Mouse (Mus musculus): ENCODE results near the gene Sertad1. TPM values are rescaled to one million over a fixed set of nuclear protein-coding genes. Genes with fewer than 3 reads are reported as not detected.

Gene Sertad1
- polyA plus RNA-seq, 1 experiment: 19.3 TPM

- H3K4me1 ChIP-seq (ENCODE audit: control insufficient read depth, insufficient read depth, low read length): no peaks in the 10 kb centered on the region
- TF ChIP-seq POLR2A (IDR thresholded peaks at IDR 0.05; ENCODE audit: extremely low read depth, insufficient read depth, low read length) (no peak), CTCF (IDR thresholded peaks at IDR 0.05; ENCODE audit: extremely low read depth, insufficient read depth, low read length) (no peak)
- no peak overlapping the region for H3K27ac ChIP-seq (ENCODE audit: insufficient read depth, low read length)
- H3K4me3 ChIP-seq (ENCODE audit: insufficient read depth, low read length): no peak overlapping the region
These were observed 24.1 kb downstream of the Sertad1 start for GRCm38 (mm10) chr7:27510809-27511208.

- Histone ChIP-seq H3K4me3 (ENCODE audit: insufficient read depth, low read length) (no peak overlapping the region), H3K4me1 (ENCODE audit: control insufficient read depth, insufficient read depth, low read length) (no peaks in the 10 kb centered on the region), H3K27ac (ENCODE audit: insufficient read depth, low read length) (no peak overlapping the region)
- TF ChIP-seq POLR2A (IDR thresholded peaks at IDR 0.05; ENCODE audit: extremely low read depth, insufficient read depth, low read length) (no peak), CTCF (IDR thresholded peaks at IDR 0.05; ENCODE audit: extremely low read depth, insufficient read depth, low read length) (no peak)
These were observed 28.3 kb downstream of the Sertad1 start for GRCm38 (mm10) chr7:27514961-27515360.

GRCm38 (mm10) chr7:27518314-27518713, 31.6 kb downstream of the Sertad1 start:
- H3K4me3 ChIP-seq (ENCODE audit: insufficient read depth, low read length): no peak overlapping the region
- H3K27ac ChIP-seq (ENCODE audit: insufficient read depth, low read length): no peak overlapping the region
- TF ChIP-seq POLR2A (IDR thresholded peaks at IDR 0.05; ENCODE audit: extremely low read depth, insufficient read depth, low read length): no peak
- TF ChIP-seq CTCF (IDR thresholded peaks at IDR 0.05; ENCODE audit: extremely low read depth, insufficient read depth, low read length): no peak
- H3K4me1 ChIP-seq (ENCODE audit: control insufficient read depth, insufficient read depth, low read length): 0 out of 2 replicates have a peak, but pooled peaks cover 1% of the 10 kb centered on the region

GRCm38 (mm10) chr7:27520104-27520503, 33.4 kb downstream of the Sertad1 start:
- 0 out of 2 replicates have a peak, but pooled peaks cover 1% of the 10 kb centered on the region for H3K4me1 ChIP-seq (ENCODE audit: control insufficient read depth, insufficient read depth, low read length)
- no peak overlapping the region for H3K4me3 ChIP-seq (ENCODE audit: insufficient read depth, low read length)
- H3K27ac ChIP-seq (ENCODE audit: insufficient read depth, low read length): no peak overlapping the region
- no peak for TF ChIP-seq POLR2A (IDR thresholded peaks at IDR 0.05; ENCODE audit: extremely low read depth, insufficient read depth, low read length)
- TF ChIP-seq CTCF (IDR thresholded peaks at IDR 0.05; ENCODE audit: extremely low read depth, insufficient read depth, low read length): no peak

GRCm38 (mm10) chr7:27520599-27520998, 33.9 kb downstream of the Sertad1 start:
- TF ChIP-seq CTCF (IDR thresholded peaks at IDR 0.05; ENCODE audit: extremely low read depth, insufficient read depth, low read length) (no peak), POLR2A (IDR thresholded peaks at IDR 0.05; ENCODE audit: extremely low read depth, insufficient read depth, low read length) (no peak)
- no peak overlapping the region for H3K27ac ChIP-seq (ENCODE audit: insufficient read depth, low read length)
- H3K4me3 ChIP-seq (ENCODE audit: insufficient read depth, low read length): no peak overlapping the region
- H3K4me1 ChIP-seq (ENCODE audit: control insufficient read depth, insufficient read depth, low read length): 0 out of 2 replicates have a peak, but pooled peaks cover 1% of the 10 kb centered on the region

GRCm38 (mm10) chr7:27522967-27523366, 36.3 kb downstream of the Sertad1 start, which contains the start of gene Hipk4:
TSS of gene Hipk4 (plus strand) at chr7:27523267.
- Histone ChIP-seq H3K27ac (ENCODE audit: insufficient read depth, low read length) (no peak within 1 kb of the TSS), H3K4me1 (ENCODE audit: control insufficient read depth, insufficient read depth, low read length) (0 out of 2 replicates have a peak, but pooled peaks cover 1% of the 10 kb centered on the region), H3K4me3 (ENCODE audit: insufficient read depth, low read length) (no peak within 1 kb of the TSS)
- TF ChIP-seq CTCF (IDR thresholded peaks at IDR 0.05; ENCODE audit: extremely low read depth, insufficient read depth, low read length) (no peak), POLR2A (IDR thresholded peaks at IDR 0.05; ENCODE audit: extremely low read depth, insufficient read depth, low read length) (no peak)

GRCm38 (mm10) chr7:27523805-27524204, 37.1 kb downstream of the Sertad1 start:
- 0 out of 2 replicates have a peak, but pooled peaks cover 1% of the 10 kb centered on the region for H3K4me1 ChIP-seq (ENCODE audit: control insufficient read depth, insufficient read depth, low read length)
- no peak for TF ChIP-seq POLR2A (IDR thresholded peaks at IDR 0.05; ENCODE audit: extremely low read depth, insufficient read depth, low read length)
- TF ChIP-seq CTCF (IDR thresholded peaks at IDR 0.05; ENCODE audit: extremely low read depth, insufficient read depth, low read length): no peak
- no peak overlapping the region for H3K27ac ChIP-seq (ENCODE audit: insufficient read depth, low read length)
- no peak overlapping the region for H3K4me3 ChIP-seq (ENCODE audit: insufficient read depth, low read length)

GRCm38 (mm10) chr7:27526039-27526827, 39.5 kb downstream of the Sertad1 start:
- Histone ChIP-seq H3K27ac (ENCODE audit: insufficient read depth, low read length) (no peak overlapping the region), H3K4me3 (ENCODE audit: insufficient read depth, low read length) (no peak overlapping the region), H3K4me1 (ENCODE audit: control insufficient read depth, insufficient read depth, low read length) (0 out of 2 replicates have a peak, but pooled peaks cover 1% of the 10 kb centered on the region)
- peak; percentile 88 for TF ChIP-seq CTCF (IDR thresholded peaks at IDR 0.05; ENCODE audit: extremely low read depth, insufficient read depth, low read length)
- no peak for TF ChIP-seq POLR2A (IDR thresholded peaks at IDR 0.05; ENCODE audit: extremely low read depth, insufficient read depth, low read length)

- 0 out of 2 replicates have a peak, but pooled peaks cover 2% of the 10 kb centered on the region for H3K4me1 ChIP-seq (ENCODE audit: control insufficient read depth, insufficient read depth, low read length)
- TF ChIP-seq CTCF (IDR thresholded peaks at IDR 0.05; ENCODE audit: extremely low read depth, insufficient read depth, low read length) (no peak), POLR2A (IDR thresholded peaks at IDR 0.05; ENCODE audit: extremely low read depth, insufficient read depth, low read length) (no peak; the same call in 1 of the 2 replicates)
- no peak overlapping the region for H3K27ac ChIP-seq (ENCODE audit: insufficient read depth, low read length)
- H3K4me3 ChIP-seq (ENCODE audit: insufficient read depth, low read length): no peak overlapping the region
These were observed 42.4 kb downstream of the Sertad1 start for GRCm38 (mm10) chr7:27529070-27529469.

- Histone ChIP-seq H3K4me1 (ENCODE audit: control insufficient read depth, insufficient read depth, low read length) (peaks cover 4% of the 10 kb centered on the region; the same call in 1 of the 2 replicates), H3K27ac (ENCODE audit: insufficient read depth, low read length) (no peak overlapping the region), H3K4me3 (ENCODE audit: insufficient read depth, low read length) (no peak overlapping the region)
- TF ChIP-seq CTCF (IDR thresholded peaks at IDR 0.05; ENCODE audit: extremely low read depth, insufficient read depth, low read length) (no peak), POLR2A (IDR thresholded peaks at IDR 0.05; ENCODE audit: extremely low read depth, insufficient read depth, low read length) (no peak)
These were observed 44.2 kb downstream of the Sertad1 start for GRCm38 (mm10) chr7:27530937-27531336.

Data from cortical plate, adult 2 months (tissue).